Mouse (Mus musculus) embryonic facial prominence, embryonic 14.5 days (tissue): ENCODE results near the gene Sh2d2a. TPM values are rescaled to one million over a fixed set of nuclear protein-coding genes. Genes with fewer than 3 reads are reported as not detected.
A peak's percentile ranks its signal among the peaks of the same experiment; 100 is the strongest.
"Not testable (repeated sequence)": the region's sequence is repeated elsewhere in the genome, so short reads cannot be mapped to it uniquely, and the experiment has no call there.

Experiments
- ATAC-seq: fragments of 200-750 bp; cut with Nextera tagmentation; 2 replicates; pipeline ENCODE4 v1.8.0; 2017; ENCODE audit warnings: low read depth, moderate number of reproducible peaks, moderate TSS enrichment
- DNase-seq: peaks from one replicate; pipeline ENCODE4 v3.0.0-alpha.2; 2015; ENCODE audit warnings: low spot score
- H3K27ac ChIP-seq: fragments of 300-500 bp; sonication (generic); replicated peaks from 2 replicates; pipeline ENCODE4 v1.5.1; 2014; ENCODE audit warnings: low read depth, mild to moderate bottlenecking, low read length, moderate library complexity
- H3K27me3 ChIP-seq: fragments of 300-500 bp; sonication (generic); replicated peaks from 2 replicates; pipeline ENCODE4 v1.6.1; 2014; ENCODE audit warnings: low read length; ENCODE audit not compliant: control insufficient read depth, insufficient read depth
- H3K36me3 ChIP-seq: fragments of 300-500 bp; sonication (generic); 2 replicates; pipeline ENCODE4 v1.6.1; 2014; ENCODE audit warnings: low read length, mixed read lengths; ENCODE audit not compliant: control insufficient read depth, insufficient read depth
- H3K4me1 ChIP-seq: fragments of 300-500 bp; sonication (generic); 2 replicates; pipeline ENCODE4 v1.6.1; 2014; ENCODE audit warnings: antibody characterized with exemption, low read length; ENCODE audit not compliant: control insufficient read depth, insufficient read depth
- H3K4me2 ChIP-seq: fragments of 300-500 bp; sonication (generic); 2 replicates; pipeline ENCODE4 v1.6.1; 2014; ENCODE audit warnings: low read depth, mild to moderate bottlenecking, low read length, moderate library complexity, mixed read lengths
- H3K4me3 ChIP-seq: fragments of 300-500 bp; sonication (generic); 2 replicates; pipeline ENCODE4 v1.5.1; 2014; ENCODE audit warnings: low read depth, mild to moderate bottlenecking, low read length
- H3K9ac ChIP-seq: fragments of 300-500 bp; sonication (generic); 2 replicates; pipeline ENCODE4 v1.6.1; 2014; ENCODE audit warnings: low read depth, mild to moderate bottlenecking, low read length, moderate library complexity, mixed read lengths
- H3K9me3 ChIP-seq: fragments of 300-500 bp; sonication (generic); 2 replicates; pipeline ENCODE4 v1.6.1; 2016; ENCODE audit warnings: low read length; ENCODE audit not compliant: control insufficient read depth
- WGBS: fragments of 180-500 bp; shearing (Covaris S2); extraction: QIAGEN DNeasy Blood & Tissue Kit; methylation state at CpG from one replicate; pipeline ENCODE4 v1.1.7; 2014; 5-methylcytosine and 5-hydroxymethylcytosine counted together
- polyA plus RNA-seq: library from polyadenylated mRNA; unstranded; fragments of >200 nt; fragmentation: Nextera tagmentation; extraction: Ambion mirVana; gene quantifications from 2 replicates; pipeline ENCODE4 v1.2.1, GENCODE M21; 2014

The Sh2d2a gene
- polyA plus RNA-seq, 1 experiment from 2014 or later: not detected

DNA sequence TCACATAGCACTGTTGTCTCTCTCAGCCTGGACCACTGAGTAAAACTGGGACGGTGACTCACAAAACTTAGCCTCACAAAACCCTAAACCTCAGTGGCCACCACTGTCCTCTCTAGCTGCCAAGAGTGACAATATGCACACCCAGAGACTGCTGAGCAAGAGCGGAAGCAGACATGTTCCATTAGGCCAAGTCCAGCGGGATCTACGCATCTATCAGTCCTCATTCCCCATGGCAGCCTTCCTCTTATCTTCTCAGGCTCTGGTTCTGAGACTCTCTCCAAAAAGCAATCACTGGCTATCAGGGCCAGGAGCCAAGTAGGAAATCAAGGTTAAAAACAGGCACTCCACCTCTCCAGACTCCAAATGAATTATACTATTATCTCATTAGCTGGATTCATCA, 31.2 kb downstream of the Sh2d2a start:
- no peak for ATAC-seq
- peaks cover 36% of the 10 kb centered on the region for H3K36me3 ChIP-seq
- 90% methylated on average over 4 of the region's 4 CpGs for WGBS

DNA sequence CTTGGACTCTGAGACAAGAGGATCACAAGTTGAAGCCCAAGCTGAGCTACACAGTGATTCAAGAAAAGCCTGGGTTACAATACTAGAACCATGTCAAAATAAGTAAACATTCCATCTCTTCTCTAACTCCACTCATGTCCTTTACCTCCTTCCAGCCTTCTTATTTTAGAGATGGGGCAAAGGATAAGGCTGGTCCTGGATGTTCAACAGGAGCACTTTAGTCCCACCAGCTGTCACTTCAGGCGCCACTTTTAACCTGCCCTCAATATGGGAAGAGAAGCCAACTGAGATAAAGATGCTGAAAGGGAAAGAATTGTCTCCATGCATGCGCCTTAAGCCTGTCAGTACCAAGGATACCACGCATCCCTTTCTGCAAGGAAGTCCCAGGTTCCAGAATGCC, 37.7 kb downstream of the Sh2d2a start:
- H3K4me3 ChIP-seq: peak overlapping the region; percentile 98
- peaks cover 20% of the 10 kb centered on the region for H3K36me3 ChIP-seq
- H3K4me1 ChIP-seq: peaks cover 15% of the 10 kb centered on the region
- H3K9ac ChIP-seq: peak overlapping the region; percentile 96
- H3K4me2 ChIP-seq: peak overlapping the region; percentile 97
- WGBS: 2% methylated on average over 3 of the region's 3 CpGs
- no peak overlapping the region for H3K27ac ChIP-seq
- H3K27me3 ChIP-seq: no peaks in the 10 kb centered on the region
- no peak for DNase-seq
- no peak for ATAC-seq
- H3K9me3 ChIP-seq: 0 out of 2 replicates have a peak, but pooled peaks cover 4% of the 10 kb centered on the region

More for the DNA sequence above, 31.2 kb downstream of the Sh2d2a start:
- Histone ChIP-seq H3K4me2 (no peak overlapping the region), H3K27ac (no peak overlapping the region), H3K9me3 (no peaks in the 10 kb centered on the region), H3K4me3 (no peak overlapping the region), H3K4me1 (no peaks in the 10 kb centered on the region), H3K9ac (no peak overlapping the region), H3K27me3 (no peaks in the 10 kb centered on the region)
- no peak for DNase-seq

GRCm38 (mm10) chr3:87884708-87885251, 38.2 kb downstream of the Sh2d2a start:
- H3K4me1 ChIP-seq: peaks cover 15% of the 10 kb centered on the region
- peaks cover 17% of the 10 kb centered on the region for H3K36me3 ChIP-seq
- H3K27ac ChIP-seq: peak overlapping the region; percentile 92
- H3K9me3 ChIP-seq: 0 out of 2 replicates have a peak, but pooled peaks cover 4% of the 10 kb centered on the region
- H3K27me3 ChIP-seq: no peaks in the 10 kb centered on the region
- peak overlapping the region; percentile 98 for H3K4me3 ChIP-seq
- H3K4me2 ChIP-seq: peak overlapping the region; percentile 97
- WGBS: under 1% methylated on average over 20 of the region's 28 CpGs
- ATAC-seq (0 out of 2 replicates have a peak, but pooled peaks have one; percentile 0), DNase-seq (peak; percentile 41)
- peak overlapping the region; percentile 96 for H3K9ac ChIP-seq

DNA sequence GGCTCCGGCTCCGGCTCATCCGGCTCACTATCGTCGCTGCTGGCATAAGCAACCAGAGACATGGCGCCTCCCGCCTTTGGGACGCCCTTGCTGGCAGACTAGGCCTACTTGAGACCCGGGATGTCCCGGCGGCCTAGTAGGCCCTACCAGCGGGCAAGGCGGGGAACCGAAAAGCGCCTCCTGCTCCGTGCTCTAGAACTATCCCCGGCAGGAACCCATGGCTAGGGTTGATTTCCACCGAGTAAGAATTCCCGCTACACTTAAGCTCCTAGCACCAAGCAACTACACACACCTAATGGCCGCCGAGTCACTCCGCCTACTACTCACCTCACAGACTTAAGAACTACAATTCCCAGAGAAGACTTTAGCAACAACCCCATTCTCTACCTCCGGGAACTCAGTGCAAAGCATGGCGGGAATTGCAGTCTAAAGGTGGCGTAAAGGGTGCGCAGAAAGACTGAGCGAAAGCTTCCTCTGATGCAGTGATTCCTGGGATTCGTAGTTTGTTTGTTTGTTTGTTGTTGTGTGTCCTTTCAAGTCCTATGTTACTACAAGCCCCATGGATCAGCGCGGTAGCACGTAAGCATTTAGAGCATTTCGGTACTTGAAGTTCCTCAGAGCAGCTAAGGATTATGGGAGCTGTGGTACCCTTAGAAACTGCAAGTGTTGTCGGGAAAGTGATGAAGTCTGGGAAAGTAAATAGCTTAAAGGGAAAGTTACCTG, 38.9 kb downstream of the Sh2d2a start, which contains the start of gene Prcc:
TSS of gene Prcc (minus strand) at position 328 of the 723 bp plus-strand sequence.
- H3K9ac ChIP-seq: peak within 1 kb of the TSS; percentile 96
- no peaks in the 10 kb centered on the region for H3K27me3 ChIP-seq
- ATAC-seq (peak; percentile 99), DNase-seq (peak; percentile 100)
- 0% methylated on average over 18 of the region's 33 CpGs for WGBS
- H3K4me3 ChIP-seq: peak within 1 kb of the TSS; percentile 98
- peak within 1 kb of the TSS; percentile 97 for H3K4me2 ChIP-seq
- peak within 1 kb of the TSS; percentile 92 for H3K27ac ChIP-seq
- 0 out of 2 replicates have a peak, but pooled peaks cover 4% of the 10 kb centered on the region for H3K9me3 ChIP-seq
- H3K4me1 ChIP-seq: peaks cover 15% of the 10 kb centered on the region
- H3K36me3 ChIP-seq: peaks cover 11% of the 10 kb centered on the region

GRCm38 (mm10) chr3:87886004-87886365, 39.4 kb downstream of the Sh2d2a start:
- Histone ChIP-seq H3K27me3 (no peaks in the 10 kb centered on the region), H3K4me3 (peak overlapping the region; percentile 98), H3K27ac (no peak overlapping the region; the same call in 1 of the 2 replicates), H3K9me3 (0 out of 2 replicates have a peak, but pooled peaks cover 4% of the 10 kb centered on the region), H3K36me3 (0 out of 2 replicates have a peak, but pooled peaks cover 6% of the 10 kb centered on the region), H3K9ac (peak overlapping the region; percentile 49), H3K4me2 (peak overlapping the region; percentile 56), H3K4me1 (peaks cover 15% of the 10 kb centered on the region)
- DNase-seq (no peak), ATAC-seq (peak; percentile 2; the same call in 1 of the 2 replicates)
- WGBS: 10% methylated on average over 10 of the region's 10 CpGs

- 82% methylated on average over 6 of the region's 6 CpGs for WGBS
- 0 out of 2 replicates have a peak, but pooled peaks cover 4% of the 10 kb centered on the region for H3K9me3 ChIP-seq
- peaks cover 15% of the 10 kb centered on the region for H3K4me1 ChIP-seq
- H3K36me3 ChIP-seq: 0 out of 2 replicates have a peak, but pooled peaks cover 1% of the 10 kb centered on the region
- DNase-seq: no peak
- no peaks in the 10 kb centered on the region for H3K27me3 ChIP-seq
- H3K9ac ChIP-seq: no peak overlapping the region
- H3K4me2 ChIP-seq: peak overlapping the region; percentile 56
- peak overlapping the region; percentile 98 for H3K4me3 ChIP-seq
- no peak for ATAC-seq
- no peak overlapping the region for H3K27ac ChIP-seq
Measured at GRCm38 (mm10) chr3:87886416-87886815, 39.9 kb downstream of the Sh2d2a start.

- not testable (repeated sequence) for H3K27ac ChIP-seq, H3K9ac ChIP-seq, H3K4me3 ChIP-seq, H3K36me3 ChIP-seq, H3K4me2 ChIP-seq, DNase-seq, H3K9me3 ChIP-seq, H3K27me3 ChIP-seq, ATAC-seq
- WGBS: 83% methylated on average over 4 of the region's 4 CpGs
- H3K4me1 ChIP-seq: peaks cover 15% of the 10 kb centered on the region
Measured at GRCm38 (mm10) chr3:87887400-87887799, 40.8 kb downstream of the Sh2d2a start.

DNA sequence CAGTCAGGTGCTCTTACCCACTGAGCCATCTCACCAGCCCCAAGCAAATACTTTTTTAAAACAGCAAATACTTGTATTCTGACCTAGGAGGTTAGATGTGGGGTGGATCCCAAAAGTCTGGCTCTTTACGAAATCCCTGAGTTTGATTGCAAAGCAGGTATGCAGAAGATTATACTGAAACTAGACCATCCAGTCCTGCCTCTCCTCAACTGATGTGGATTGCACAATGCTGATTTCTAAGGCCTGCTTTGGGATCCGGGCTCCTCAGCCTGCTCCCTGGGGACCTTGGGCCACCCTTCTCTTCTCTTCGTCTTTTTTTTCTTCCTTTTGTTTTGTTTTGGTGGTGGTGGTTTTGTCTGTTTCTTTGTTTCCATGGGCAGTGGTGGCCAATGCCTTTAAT, 44.9 kb downstream of the Sh2d2a start:
- WGBS: 50% methylated on average over 3 of the region's 3 CpGs
- H3K4me1 ChIP-seq: no peaks in the 10 kb centered on the region
- 0 out of 2 replicates have a peak, but pooled peaks cover 4% of the 10 kb centered on the region for H3K9me3 ChIP-seq
- DNase-seq (peak; percentile 21), ATAC-seq (no peak)
- H3K9ac ChIP-seq: no peak overlapping the region
- H3K4me3 ChIP-seq: no peak overlapping the region
- no peaks in the 10 kb centered on the region for H3K36me3 ChIP-seq
- no peak overlapping the region for H3K4me2 ChIP-seq
- H3K27me3 ChIP-seq: no peaks in the 10 kb centered on the region
- H3K27ac ChIP-seq: no peak overlapping the region
